Mouse (Mus musculus) forebrain, embryonic 16.5 days (tissue): Measurements from ENCODE around the gene Cog6. TPM values are rescaled to one million over a fixed set of nuclear protein-coding genes. Genes with fewer than 3 reads are reported as not detected.

ENCODE experiments used
- ATAC-seq: fragments of 200-750 bp; cut with Nextera tagmentation; 2 replicates; pipeline ENCODE4 v1.8.0; 2017; ENCODE audit warnings: mild to moderate bottlenecking, moderate library complexity
- H3K27ac ChIP-seq: fragments of 300-500 bp; sonication (generic); 2 replicates; pipeline ENCODE4 v1.5.1; 2014; ENCODE audit warnings: low read length, control low read depth
- H3K27me3 ChIP-seq: fragments of 300-500 bp; sonication (generic); replicated peaks from 2 replicates; pipeline ENCODE4 v1.6.1; 2014; ENCODE audit warnings: low read length; ENCODE audit not compliant: control insufficient read depth, insufficient read depth
- H3K36me3 ChIP-seq: fragments of 300-500 bp; sonication (generic); 2 replicates; pipeline ENCODE4 v1.6.1; 2014; ENCODE audit not compliant: control insufficient read depth, insufficient read depth
- H3K4me1 ChIP-seq: fragments of 300-500 bp; sonication (generic); replicated peaks from 2 replicates; pipeline ENCODE4 v1.6.1; 2014; ENCODE audit warnings: low read length; ENCODE audit not compliant: control insufficient read depth, insufficient read depth
- H3K4me2 ChIP-seq: fragments of 300-500 bp; sonication (generic); 2 replicates; pipeline ENCODE4 v1.6.1; 2014; ENCODE audit warnings: mild to moderate bottlenecking, low read length, control low read depth
- H3K4me3 ChIP-seq: fragments of 300-500 bp; sonication (generic); replicated peaks from 2 replicates; pipeline ENCODE4 v1.5.1; 2014; ENCODE audit warnings: mild to moderate bottlenecking, low read length, control low read depth
- H3K9ac ChIP-seq: fragments of 300-500 bp; sonication (generic); replicated peaks from 2 replicates; pipeline ENCODE4 v1.6.1; 2014; ENCODE audit warnings: low read depth, low read length, control low read depth
- H3K9me3 ChIP-seq: fragments of 300-500 bp; sonication (generic); 2 replicates; pipeline ENCODE4 v1.6.1; 2016; ENCODE audit warnings: low read length; ENCODE audit not compliant: control insufficient read depth
- WGBS: fragments of 180-500 bp; shearing (Covaris S2); extraction: QIAGEN DNeasy Blood & Tissue Kit; methylation state at CpG from one replicate; pipeline ENCODE4 v1.1.7; 2014; 5-methylcytosine and 5-hydroxymethylcytosine counted together
- polyA plus RNA-seq: library from polyadenylated mRNA; unstranded; fragments of >200 nt; fragmentation: Nextera tagmentation; extraction: Ambion mirVana; gene quantifications from 2 replicates; pipeline ENCODE4 v1.2.1, GENCODE M21; 2015

Cog6 gene
- polyA plus RNA-seq, 1 experiment from 2014 or later, result 68.5 TPM

- H3K4me2 ChIP-seq, result no peak overlapping the region
- H3K27me3 ChIP-seq, result no peaks in the 10 kb centered on the region; the same call in 1 of the 2 replicates
- no peak for ATAC-seq
- no peaks in the 10 kb centered on the region for H3K9me3 ChIP-seq
- H3K4me1 ChIP-seq, result peaks cover 10% of the 10 kb centered on the region
- no peak overlapping the region for H3K4me3 ChIP-seq
- H3K36me3 ChIP-seq, result no peaks in the 10 kb centered on the region
- no peak overlapping the region for H3K9ac ChIP-seq
- 79% methylated on average over 6 of the region's 6 CpGs for WGBS
- no peak overlapping the region for H3K27ac ChIP-seq
Observed at GRCm38 (mm10) chr3:52937739-52938306, 79.2 kb downstream of the Cog6 start.

- H3K4me3 ChIP-seq, result no peak overlapping the region
- H3K9ac ChIP-seq, result no peak overlapping the region
- H3K27ac ChIP-seq, result no peak overlapping the region
- WGBS, result 76% methylated on average over 2 of the region's 2 CpGs
- no peaks in the 10 kb centered on the region for H3K27me3 ChIP-seq
- no peak for ATAC-seq
- H3K4me2 ChIP-seq, result no peak overlapping the region
- H3K36me3 ChIP-seq, result no peaks in the 10 kb centered on the region
- no peaks in the 10 kb centered on the region for H3K4me1 ChIP-seq
- H3K9me3 ChIP-seq, result no peaks in the 10 kb centered on the region
Observed at GRCm38 (mm10) chr3:52931956-52932355, 85.1 kb downstream of the Cog6 start.

Other genes with a start within 250 kb of the Cog6 start
- gene Lhfp, start 24.3 kb upstream of the Cog6 start, polyA plus RNA-seq, result 43.7 and 49.3 TPM in 2 replicates